15 mouse cellular contexts compared by ENCODE assay signal in the genomic region with DNA sequence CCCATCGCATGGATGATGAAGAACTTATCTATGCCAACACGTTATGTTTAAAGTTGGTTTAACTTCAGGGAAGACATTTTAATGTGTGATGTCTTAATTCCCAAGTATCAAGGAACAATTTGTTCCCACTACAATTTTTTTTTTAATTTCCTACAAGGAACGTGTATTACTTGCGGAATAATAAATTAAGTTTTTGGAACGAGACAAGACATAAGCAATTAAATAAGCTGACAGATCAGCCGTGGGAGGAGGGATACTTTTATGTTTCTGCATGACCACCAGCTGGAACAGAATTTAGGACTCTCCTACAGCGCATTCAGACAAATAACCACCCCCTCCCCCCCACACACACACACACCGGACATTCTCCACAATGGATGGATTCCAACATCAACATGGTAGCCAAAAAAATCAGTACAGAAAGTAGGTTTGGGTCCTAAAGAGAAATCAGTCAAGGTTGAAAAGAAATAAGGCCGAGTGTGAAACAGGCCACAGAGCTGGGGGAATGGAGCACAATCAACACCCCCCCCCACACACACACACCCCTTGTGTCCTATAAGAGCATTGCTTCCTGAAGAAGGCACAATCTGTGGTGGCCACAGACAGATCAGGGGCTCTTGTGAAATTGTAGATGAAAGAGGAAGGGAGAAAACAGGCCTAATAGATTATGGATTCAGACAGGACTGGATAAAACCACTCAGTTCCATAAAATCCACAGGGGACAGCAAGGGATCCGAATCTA.
"Had no signal": no experiment of that assay in that cellular context is flagged by ENCODE, and none has a peak within 500 bp of the region (broad histone marks: within the 10 kb centered on the region; RNA-seq: fewer than 3 reads in every experiment).

No protein-coding gene starts in this region.

- H3K27ac ChIP-seq: hindbrain, postnatal 0 days; limb, embryonic 12.5 days; limb, embryonic 15.5 days; liver, embryonic 14.5 days; lung, embryonic 15.5 days had no signal

- H3K27me3 ChIP-seq: limb, embryonic 12.5 days; lung, embryonic 15.5 days had no signal

- H3K4me3 ChIP-seq: limb, embryonic 12.5 days; limb, embryonic 15.5 days; lung, embryonic 15.5 days had no signal

- H3K9ac ChIP-seq: limb, embryonic 12.5 days; limb, embryonic 15.5 days; liver, embryonic 14.5 days; liver, postnatal 0 days; lung, embryonic 15.5 days had no signal

- DNase-seq: left cerebral cortex, postnatal 4 days; liver, postnatal 0 days; lung, postnatal 14 days; lung, postnatal 4 days; midbrain, embryonic 14.5 days; thymus, postnatal 25 days had no signal

- H3K4me2 ChIP-seq: limb, embryonic 12.5 days; limb, embryonic 15.5 days; liver, embryonic 11.5 days; lung, embryonic 15.5 days; midbrain, embryonic 11.5 days had no signal

- H3K9me3 ChIP-seq: limb, embryonic 12.5 days; limb, embryonic 15.5 days; lung, embryonic 15.5 days had no signal

- H3K4me1 ChIP-seq: limb, embryonic 15.5 days had no signal

- H3K36me3 ChIP-seq: limb, embryonic 12.5 days; limb, embryonic 15.5 days; lung, embryonic 15.5 days had no signal

- ATAC-seq: hindbrain, postnatal 0 days; inflammation-experienced regulatory T-cells, adult 6 months; intestine, embryonic 16.5 days; liver, postnatal 0 days had no signal
